Mouse (Mus musculus): ENCODE measurements at regions not wholly inside any gene's neighbourhood (a gene's known extent, or its start where the extent isn't known, plus 50 kb on each side); places are given as distances from the start of the nearest gene placed in this dataset.

- TF ChIP-seq CTCF (IDR thresholded peaks at IDR 0.05; ENCODE audit: low read depth) (no peak), EP300 (IDR thresholded peaks at IDR 0.05; ENCODE audit: low read depth) (no peak)
Observed at GRCm38 (mm10) chr6:101047195-101047594, 213.8 kb downstream of the Ppp4r2 start.
